Mouse (Mus musculus): ENCODE measurements at regions not wholly inside any gene's neighbourhood (a gene's known extent, or its start where the extent isn't known, plus 50 kb on each side); places are given as distances from the start of the nearest gene placed in this dataset.

DNA sequence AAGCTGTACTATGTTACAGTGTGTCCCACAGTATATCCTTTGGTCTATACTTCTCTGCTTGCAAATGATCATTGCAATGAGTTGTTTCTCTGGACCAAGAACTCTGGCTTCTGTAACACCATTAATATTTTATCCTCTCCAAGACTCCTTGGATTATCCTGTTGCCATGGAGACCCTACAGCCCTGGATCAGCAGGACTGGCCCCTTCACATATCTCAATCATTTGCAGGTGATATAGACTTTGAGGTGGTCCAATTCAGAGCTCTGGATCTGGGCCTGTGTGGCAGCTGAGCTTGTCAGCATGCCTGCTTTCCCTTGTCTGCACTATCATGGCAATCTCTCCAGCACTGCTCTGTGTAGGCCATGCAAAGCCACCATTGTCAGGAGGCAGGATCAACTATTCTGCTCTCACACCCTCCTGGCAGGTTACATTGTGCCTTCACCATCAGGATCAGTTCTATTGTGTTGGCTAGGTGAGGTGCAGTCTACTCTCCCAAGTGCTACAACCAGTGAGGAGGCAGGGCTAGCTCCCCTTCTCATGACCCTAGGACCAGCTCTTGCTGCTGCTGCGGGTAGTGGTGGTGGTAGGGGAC, 110.2 kb upstream of the Try4 start:
- 86% methylated on average over 1 of the region's 1 CpGs for WGBS
- Histone ChIP-seq H3K36me3 (ENCODE audit: control insufficient read depth, insufficient read depth, low read length) (no peaks in the 10 kb centered on the region), H3K4me3 (ENCODE audit: low read depth, low read length) (no peak overlapping the region), H3K27ac (ENCODE audit: insufficient read depth, low read depth, low read length) (no peak overlapping the region), H3K4me1 (ENCODE audit: control insufficient read depth, insufficient read depth, insufficient read length, low read length) (no peaks in the 10 kb centered on the region), H3K27me3 (ENCODE audit: control insufficient read depth, insufficient read depth, low read length) (no peaks in the 10 kb centered on the region; the same call in 1 of the 2 replicates)
- TF ChIP-seq POLR2A (IDR thresholded peaks at IDR 0.05; ENCODE audit: low read depth, low read length) (no peak), CTCF (IDR thresholded peaks at IDR 0.05; ENCODE audit: extremely low read depth, insufficient read length, insufficient replicate concordance, low read depth, low read length) (no peak)

- 56% methylated on average over 2 of the region's 2 CpGs for WGBS
- H3K27me3 ChIP-seq (ENCODE audit: control insufficient read depth, insufficient read depth, low read length) = no peaks in the 10 kb centered on the region; the same call in 1 of the 2 replicates
- no peaks in the 10 kb centered on the region for H3K4me1 ChIP-seq (ENCODE audit: control insufficient read depth, insufficient read depth, insufficient read length, low read length)
- TF ChIP-seq CTCF (IDR thresholded peaks at IDR 0.05; ENCODE audit: extremely low read depth, insufficient read length, insufficient replicate concordance, low read depth, low read length) (no peak), POLR2A (IDR thresholded peaks at IDR 0.05; ENCODE audit: low read depth, low read length) (no peak)
- H3K36me3 ChIP-seq (ENCODE audit: control insufficient read depth, insufficient read depth, low read length) = no peaks in the 10 kb centered on the region
- H3K4me3 ChIP-seq (ENCODE audit: low read depth, low read length) = no peak overlapping the region
- H3K27ac ChIP-seq (ENCODE audit: insufficient read depth, low read depth, low read length) = no peak overlapping the region
These were observed 113.2 kb upstream of the Try4 start for GRCm38 (mm10) chr6:41188910-41189309.

GRCm38 (mm10) chr6:41187966-41188365, 114.1 kb upstream of the Try4 start:
- 66% methylated on average over 1 of the region's 1 CpGs for WGBS
- H3K27ac ChIP-seq (ENCODE audit: insufficient read depth, low read depth, low read length) = no peak overlapping the region

DNA sequence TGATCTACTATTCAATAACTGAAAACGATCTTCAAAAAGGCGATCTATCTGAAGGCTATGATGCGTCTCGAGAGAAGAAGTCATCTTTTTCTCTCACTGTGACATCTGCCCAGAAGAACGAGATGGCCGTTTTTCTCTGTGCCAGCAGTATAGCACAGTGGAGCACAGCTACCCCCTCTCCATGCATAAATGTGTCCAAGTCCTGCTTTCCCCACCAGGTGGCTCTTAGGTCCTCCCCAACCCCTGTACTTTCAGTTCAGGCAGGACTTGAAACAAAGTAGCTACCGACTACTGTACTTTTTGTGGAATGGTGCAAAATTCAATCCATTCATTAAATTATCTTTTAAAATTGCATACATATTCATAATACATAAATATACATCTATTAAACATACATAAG, 123.2 kb upstream of the Try4 start:
- Histone ChIP-seq H3K4me3 (ENCODE audit: low read depth, low read length) (no peak overlapping the region), H3K27me3 (ENCODE audit: control insufficient read depth, insufficient read depth, low read length) (no peaks in the 10 kb centered on the region), H3K4me1 (ENCODE audit: control insufficient read depth, insufficient read depth, insufficient read length, low read length) (no peaks in the 10 kb centered on the region), H3K27ac (ENCODE audit: insufficient read depth, low read depth, low read length) (no peak overlapping the region), H3K36me3 (ENCODE audit: control insufficient read depth, insufficient read depth, low read length) (no peaks in the 10 kb centered on the region)
- TF ChIP-seq CTCF (IDR thresholded peaks at IDR 0.05; ENCODE audit: extremely low read depth, insufficient read length, insufficient replicate concordance, low read depth, low read length) (no peak), POLR2A (IDR thresholded peaks at IDR 0.05; ENCODE audit: low read depth, low read length) (no peak)
- WGBS = 80% methylated on average over 7 of the region's 7 CpGs

More at GRCm38 (mm10) chr6:41187966-41188365, 114.1 kb upstream of the Try4 start:
- no peak overlapping the region for H3K4me3 ChIP-seq (ENCODE audit: low read depth, low read length)
- no peaks in the 10 kb centered on the region; the same call in 1 of the 2 replicates for H3K27me3 ChIP-seq (ENCODE audit: control insufficient read depth, insufficient read depth, low read length)
- H3K4me1 ChIP-seq (ENCODE audit: control insufficient read depth, insufficient read depth, insufficient read length, low read length) = no peaks in the 10 kb centered on the region
- TF ChIP-seq POLR2A (IDR thresholded peaks at IDR 0.05; ENCODE audit: low read depth, low read length) (no peak), CTCF (IDR thresholded peaks at IDR 0.05; ENCODE audit: extremely low read depth, insufficient read length, insufficient replicate concordance, low read depth, low read length) (no peak)
- no peaks in the 10 kb centered on the region for H3K36me3 ChIP-seq (ENCODE audit: control insufficient read depth, insufficient read depth, low read length)

- H3K4me3 ChIP-seq (ENCODE audit: low read depth, low read length) = no peak overlapping the region
- no peak for TF ChIP-seq POLR2A (IDR thresholded peaks at IDR 0.05; ENCODE audit: low read depth, low read length)
- no peak for TF ChIP-seq CTCF (IDR thresholded peaks at IDR 0.05; ENCODE audit: extremely low read depth, insufficient read length, insufficient replicate concordance, low read depth, low read length)
- 83% methylated on average over 2 of the region's 2 CpGs for WGBS
- no peaks in the 10 kb centered on the region for H3K4me1 ChIP-seq (ENCODE audit: control insufficient read depth, insufficient read depth, insufficient read length, low read length)
- no peaks in the 10 kb centered on the region for H3K36me3 ChIP-seq (ENCODE audit: control insufficient read depth, insufficient read depth, low read length)
- H3K27me3 ChIP-seq (ENCODE audit: control insufficient read depth, insufficient read depth, low read length) = no peaks in the 10 kb centered on the region
- no peak overlapping the region for H3K27ac ChIP-seq (ENCODE audit: insufficient read depth, low read depth, low read length)
These were observed 124.0 kb upstream of the Try4 start for GRCm38 (mm10) chr6:41178019-41178418.

DNA sequence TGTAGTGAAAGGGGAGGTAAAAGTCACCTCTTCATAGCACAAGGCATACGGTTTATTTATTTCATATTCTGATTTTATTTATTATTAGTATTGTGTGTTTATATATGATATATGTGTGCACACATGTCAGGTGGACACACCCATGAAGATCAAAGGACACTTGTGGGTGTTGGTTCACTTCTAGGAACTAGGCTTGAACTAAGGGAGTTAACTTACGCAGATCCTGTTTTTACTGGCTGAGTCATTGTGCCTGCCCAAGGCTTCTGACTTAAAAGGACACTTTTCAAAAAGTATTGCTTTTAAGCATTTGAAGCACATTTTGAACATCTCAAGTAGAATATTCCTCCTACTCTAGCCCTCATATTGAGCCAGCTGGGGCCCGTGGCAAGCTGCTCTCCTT, 124.9 kb upstream of the Try4 start:
- H3K36me3 ChIP-seq (ENCODE audit: control insufficient read depth, insufficient read depth, low read length) = no peaks in the 10 kb centered on the region
- H3K27me3 ChIP-seq (ENCODE audit: control insufficient read depth, insufficient read depth, low read length) = no peaks in the 10 kb centered on the region
- 75% methylated on average over 3 of the region's 3 CpGs for WGBS
- no peak overlapping the region for H3K27ac ChIP-seq (ENCODE audit: insufficient read depth, low read depth, low read length)
- H3K4me1 ChIP-seq (ENCODE audit: control insufficient read depth, insufficient read depth, insufficient read length, low read length) = no peaks in the 10 kb centered on the region
- H3K4me3 ChIP-seq (ENCODE audit: low read depth, low read length) = no peak overlapping the region
- no peak for TF ChIP-seq CTCF (IDR thresholded peaks at IDR 0.05; ENCODE audit: extremely low read depth, insufficient read length, insufficient replicate concordance, low read depth, low read length)
- no peak for TF ChIP-seq POLR2A (IDR thresholded peaks at IDR 0.05; ENCODE audit: low read depth, low read length)

- Histone ChIP-seq H3K36me3 (ENCODE audit: control insufficient read depth, insufficient read depth, low read length) (no peaks in the 10 kb centered on the region), H3K27me3 (ENCODE audit: control insufficient read depth, insufficient read depth, low read length) (no peaks in the 10 kb centered on the region), H3K4me3 (ENCODE audit: low read depth, low read length) (no peak overlapping the region), H3K27ac (ENCODE audit: insufficient read depth, low read depth, low read length) (no peak overlapping the region), H3K4me1 (ENCODE audit: control insufficient read depth, insufficient read depth, insufficient read length, low read length) (no peaks in the 10 kb centered on the region)
- TF ChIP-seq POLR2A (IDR thresholded peaks at IDR 0.05; ENCODE audit: low read depth, low read length) (no peak), CTCF (IDR thresholded peaks at IDR 0.05; ENCODE audit: extremely low read depth, insufficient read length, insufficient replicate concordance, low read depth, low read length) (no peak)
- WGBS = 76% methylated on average over 1 of the region's 1 CpGs
These were observed 126.0 kb upstream of the Try4 start for GRCm38 (mm10) chr6:41176034-41176433.
